Mouse (Mus musculus) heart, embryonic 13.5 days (tissue): Measurements from ENCODE around the gene Riok1. TPM values are rescaled to one million over a fixed set of nuclear protein-coding genes. Genes with fewer than 3 reads are reported as not detected.
A peak's percentile ranks its signal among the peaks of the same experiment; 100 is the strongest.

ENCODE experiments used
- ATAC-seq: fragments of 200-750 bp; cut with Nextera tagmentation; 2 replicates; pipeline ENCODE4 v1.8.0; 2017; ENCODE audit warnings: moderate TSS enrichment; ENCODE audit not compliant: insufficient number of reproducible peaks, low FRiP score, low TSS enrichment; ENCODE audit errors: extremely low read depth
- H3K27ac ChIP-seq: fragments of 300-500 bp; sonication (generic); replicated peaks from 2 replicates; pipeline ENCODE4 v1.5.1; 2015; ENCODE audit warnings: moderate library complexity, mild to moderate bottlenecking, inconsistent platforms
- H3K27me3 ChIP-seq: fragments of 300-500 bp; sonication (generic); replicated peaks from 2 replicates; pipeline ENCODE4 v1.6.1; 2015; ENCODE audit warnings: mild to moderate bottlenecking, inconsistent platforms
- H3K36me3 ChIP-seq: fragments of 300-500 bp; sonication (generic); 2 replicates; pipeline ENCODE4 v1.6.1; 2015; ENCODE audit warnings: mild to moderate bottlenecking, inconsistent platforms
- H3K4me1 ChIP-seq: fragments of 300-500 bp; sonication (generic); 2 replicates; pipeline ENCODE4 v1.6.1; 2015; ENCODE audit warnings: inconsistent platforms
- H3K4me2 ChIP-seq: fragments of 300-500 bp; sonication (generic); 2 replicates; pipeline ENCODE4 v1.6.1; 2015; ENCODE audit warnings: inconsistent platforms, mild to moderate bottlenecking, moderate library complexity
- H3K4me3 ChIP-seq: fragments of 300-500 bp; sonication (generic); 2 replicates; pipeline ENCODE4 v1.5.1; 2015; ENCODE audit warnings: moderate library complexity, mild to moderate bottlenecking, inconsistent platforms
- H3K9ac ChIP-seq: fragments of 300-500 bp; sonication (generic); 2 replicates; pipeline ENCODE4 v1.6.1; 2015; ENCODE audit warnings: inconsistent platforms, mild to moderate bottlenecking, moderate library complexity
- H3K9me3 ChIP-seq: fragments of 300-500 bp; sonication (generic); 2 replicates; pipeline ENCODE4 v1.6.1; 2016; ENCODE audit warnings: inconsistent platforms
- WGBS: fragments of 180-500 bp; shearing (Covaris S2); methylation state at CpG from one replicate; pipeline ENCODE4 v1.1.7; 2015; ENCODE audit warnings: mixed read lengths; 5-methylcytosine and 5-hydroxymethylcytosine counted together
- polyA plus RNA-seq: library from polyadenylated mRNA; unstranded; fragments of >200 nt; fragmentation: Nextera tagmentation; extraction: Ambion mirVana; gene quantifications from 2 replicates; pipeline ENCODE4 v1.2.1, GENCODE M21; 2015

Gene Riok1
- polyA plus RNA-seq, 1 experiment from 2014 or later: 30.4 TPM

DNA sequence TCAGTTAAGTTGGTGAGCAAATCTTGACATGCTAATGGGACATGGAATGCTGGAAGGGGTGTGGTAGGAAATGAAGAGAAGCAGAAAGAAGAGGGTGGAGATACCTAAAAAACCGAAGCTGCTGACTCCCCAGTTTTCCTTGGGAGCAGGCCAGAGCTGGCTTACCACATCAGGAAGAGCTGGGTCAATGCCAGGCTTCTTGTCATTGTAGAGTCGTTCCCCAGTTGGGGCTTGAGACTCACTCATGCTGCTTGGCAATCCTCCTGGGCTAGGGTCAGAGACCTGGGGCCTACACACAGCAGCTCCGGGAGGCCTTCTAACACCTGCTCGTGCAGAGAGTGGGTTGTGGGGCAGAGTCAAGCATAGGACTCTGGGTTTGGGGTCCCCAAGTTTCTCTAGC, 34.1 kb downstream of the Riok1 start:
- no peak; the same call in 1 of the 2 replicates for ATAC-seq
- Histone ChIP-seq H3K4me1 (peaks cover 29% of the 10 kb centered on the region), H3K27me3 (no peaks in the 10 kb centered on the region), H3K9ac (peak overlapping the region; percentile 33; the same call in 1 of the 2 replicates), H3K27ac (no peak overlapping the region), H3K9me3 (no peaks in the 10 kb centered on the region), H3K4me3 (no peak overlapping the region), H3K4me2 (no peak overlapping the region), H3K36me3 (peaks cover 10% of the 10 kb centered on the region)
- WGBS: 47% methylated on average over 4 of the region's 4 CpGs

DNA sequence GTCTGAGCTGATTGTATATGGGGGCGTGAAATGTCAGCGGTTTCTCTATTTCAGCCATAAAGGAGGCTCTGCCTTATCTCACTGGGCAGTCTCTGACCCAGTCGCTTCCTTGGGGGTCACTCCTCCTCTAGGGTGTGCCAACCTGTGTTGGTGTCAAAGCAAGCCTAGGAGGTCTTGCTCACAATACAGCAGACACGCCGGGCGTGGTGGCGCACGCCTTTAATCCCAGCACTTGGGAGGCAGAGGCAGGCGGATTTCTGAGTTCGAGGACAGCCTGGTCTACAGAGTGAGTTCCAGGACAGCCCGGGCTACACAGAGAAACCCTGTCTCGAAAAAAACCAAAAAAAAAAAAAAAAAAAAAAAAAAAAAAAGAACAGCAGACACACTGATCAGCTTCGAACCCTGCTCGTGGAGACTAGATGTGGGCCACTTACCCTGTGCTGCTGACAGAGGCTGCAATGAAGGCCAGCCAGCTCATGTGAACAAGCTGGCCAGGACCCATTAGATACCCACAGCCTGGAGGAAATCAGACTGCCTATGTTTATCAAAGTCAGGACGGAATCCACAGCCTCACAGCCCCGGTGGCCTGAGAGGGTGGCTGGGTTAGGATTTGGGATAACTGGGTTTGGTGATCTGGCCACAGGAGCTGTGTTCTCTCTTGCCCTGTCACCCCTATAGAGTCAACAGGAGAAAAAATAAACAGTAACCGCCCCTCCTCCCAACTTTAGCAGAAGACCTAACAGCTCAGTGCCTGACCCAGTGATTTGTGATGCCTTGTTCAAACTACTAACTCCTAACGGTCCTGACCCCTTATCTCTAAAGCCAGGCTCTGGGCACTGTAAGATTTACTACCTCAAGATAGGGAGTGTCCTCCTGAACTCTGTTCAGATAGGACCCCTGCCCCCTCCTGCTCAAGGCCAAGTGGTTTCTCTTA, 36.8 kb downstream of the Riok1 start:
- Histone ChIP-seq H3K27me3 (no peaks in the 10 kb centered on the region), H3K4me1 (peaks cover 29% of the 10 kb centered on the region), H3K9ac (peak overlapping the region; percentile 33), H3K4me3 (no peak overlapping the region), H3K9me3 (no peaks in the 10 kb centered on the region), H3K36me3 (no peaks in the 10 kb centered on the region), H3K4me2 (peak overlapping the region; percentile 9; the same call in 1 of the 2 replicates), H3K27ac (peak overlapping the region; percentile 64)
- 62% methylated on average over 18 of the region's 18 CpGs for WGBS
- no peak for ATAC-seq

DNA sequence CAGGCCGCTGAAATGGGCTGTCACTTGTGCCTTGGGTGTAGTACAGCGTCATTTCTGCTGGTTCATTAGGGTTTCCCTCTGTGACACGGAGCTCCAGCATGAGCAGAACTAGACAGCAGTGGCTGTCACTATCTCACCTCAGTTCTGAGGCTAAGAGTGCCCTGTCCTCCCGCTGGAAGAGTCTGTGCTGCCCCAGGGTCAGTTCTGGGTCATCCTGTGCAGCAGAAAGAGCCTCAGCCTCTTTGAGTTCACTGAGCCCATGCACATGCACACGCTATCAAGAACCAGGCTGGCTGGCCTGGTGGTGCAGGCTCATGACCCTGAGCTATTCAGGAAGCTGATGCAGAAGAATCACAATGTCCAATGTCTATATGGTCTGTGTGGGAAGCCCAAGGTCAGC, 37.6 kb downstream of the Riok1 start:
- Histone ChIP-seq H3K4me1 (peaks cover 29% of the 10 kb centered on the region), H3K9ac (no peak overlapping the region; the same call in none of the 2 replicates), H3K4me3 (no peak overlapping the region), H3K27me3 (no peaks in the 10 kb centered on the region), H3K27ac (peak overlapping the region; percentile 64), H3K36me3 (no peaks in the 10 kb centered on the region), H3K4me2 (peak overlapping the region; percentile 9; the same call in 1 of the 2 replicates), H3K9me3 (no peaks in the 10 kb centered on the region)
- no peak for ATAC-seq
- 11% methylated on average over 5 of the region's 5 CpGs for WGBS

DNA sequence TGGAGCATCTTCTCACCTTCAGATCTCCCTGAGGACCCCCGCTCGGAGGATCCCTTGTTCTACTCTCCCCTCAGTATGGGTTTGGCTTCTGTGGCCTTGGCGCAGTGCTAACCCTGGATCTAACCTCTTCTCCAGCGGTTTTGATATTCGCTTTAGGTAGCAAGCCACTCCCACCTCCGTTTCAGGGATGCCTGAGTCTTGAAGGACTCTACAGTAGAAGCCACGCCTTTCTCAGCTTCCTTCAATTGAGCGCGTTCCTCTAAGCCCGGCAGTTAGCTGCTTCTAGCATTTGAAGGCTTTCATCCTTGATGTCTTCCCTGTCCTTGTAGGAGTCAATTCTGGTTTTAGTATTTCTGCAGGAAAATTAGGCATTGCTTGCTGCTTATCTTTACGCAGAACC, 40.3 kb downstream of the Riok1 start:
- Histone ChIP-seq H3K36me3 (no peaks in the 10 kb centered on the region), H3K4me3 (no peak overlapping the region), H3K9me3 (no peaks in the 10 kb centered on the region), H3K27me3 (no peaks in the 10 kb centered on the region), H3K4me1 (peaks cover 37% of the 10 kb centered on the region), H3K4me2 (no peak overlapping the region), H3K9ac (peak overlapping the region; percentile 1; the same call in 1 of the 2 replicates), H3K27ac (no peak overlapping the region)
- WGBS: 26% methylated on average over 11 of the region's 11 CpGs
- no peak for ATAC-seq

DNA sequence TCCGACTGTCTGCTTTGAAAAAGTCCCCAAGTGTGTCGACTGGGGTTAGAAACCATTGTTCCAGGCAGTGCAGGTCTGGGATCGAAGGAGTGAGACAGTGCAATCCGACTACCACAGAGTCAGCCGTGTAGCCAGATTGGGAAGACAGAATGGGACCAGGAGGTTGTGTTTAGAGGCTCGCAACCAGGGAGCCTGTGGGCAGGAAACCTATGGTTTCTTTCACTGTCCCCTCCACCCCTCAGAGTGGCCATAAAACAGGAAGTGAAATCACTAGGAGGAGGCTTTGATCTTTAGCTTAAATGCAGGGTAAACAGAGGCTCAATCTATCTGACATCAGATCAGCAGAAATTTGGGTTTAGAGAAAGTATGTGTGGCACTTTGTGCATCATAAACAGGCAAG, 42.0 kb downstream of the Riok1 start:
- no peak overlapping the region for H3K9ac ChIP-seq
- no peak for ATAC-seq
- peaks cover 42% of the 10 kb centered on the region for H3K4me1 ChIP-seq
- H3K4me2 ChIP-seq: no peak overlapping the region
- H3K27me3 ChIP-seq: no peaks in the 10 kb centered on the region
- no peak overlapping the region for H3K27ac ChIP-seq
- 52% methylated on average over 6 of the region's 6 CpGs for WGBS
- H3K9me3 ChIP-seq: no peaks in the 10 kb centered on the region
- no peaks in the 10 kb centered on the region for H3K36me3 ChIP-seq
- no peak overlapping the region for H3K4me3 ChIP-seq

DNA sequence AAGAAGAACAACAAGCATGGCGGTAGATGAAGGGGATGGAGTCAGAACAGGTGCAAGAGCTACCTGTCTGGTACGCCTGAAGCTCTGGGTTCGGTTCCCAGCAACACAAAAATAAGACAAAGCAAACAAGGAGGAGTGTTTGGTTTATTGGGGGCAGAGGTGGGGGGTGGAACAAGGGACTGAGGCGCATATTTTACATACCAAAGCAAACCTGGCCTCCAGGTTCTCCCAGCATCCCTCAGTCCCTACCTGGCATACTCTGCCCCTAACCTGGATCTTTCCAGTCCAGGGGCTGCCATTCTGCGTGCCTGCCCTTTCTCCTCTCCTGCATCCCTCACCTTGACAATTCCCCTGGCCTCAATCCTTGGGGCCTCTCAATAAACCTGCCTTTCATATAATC, 42.6 kb downstream of the Riok1 start:
- ATAC-seq: no peak
- H3K4me2 ChIP-seq: no peak overlapping the region
- peaks cover 37% of the 10 kb centered on the region for H3K4me1 ChIP-seq
- H3K27ac ChIP-seq: no peak overlapping the region
- no peak overlapping the region for H3K9ac ChIP-seq
- H3K4me3 ChIP-seq: no peak overlapping the region
- no peaks in the 10 kb centered on the region for H3K9me3 ChIP-seq
- no peaks in the 10 kb centered on the region for H3K36me3 ChIP-seq
- H3K27me3 ChIP-seq: no peaks in the 10 kb centered on the region
- 78% methylated on average over 5 of the region's 5 CpGs for WGBS

DNA sequence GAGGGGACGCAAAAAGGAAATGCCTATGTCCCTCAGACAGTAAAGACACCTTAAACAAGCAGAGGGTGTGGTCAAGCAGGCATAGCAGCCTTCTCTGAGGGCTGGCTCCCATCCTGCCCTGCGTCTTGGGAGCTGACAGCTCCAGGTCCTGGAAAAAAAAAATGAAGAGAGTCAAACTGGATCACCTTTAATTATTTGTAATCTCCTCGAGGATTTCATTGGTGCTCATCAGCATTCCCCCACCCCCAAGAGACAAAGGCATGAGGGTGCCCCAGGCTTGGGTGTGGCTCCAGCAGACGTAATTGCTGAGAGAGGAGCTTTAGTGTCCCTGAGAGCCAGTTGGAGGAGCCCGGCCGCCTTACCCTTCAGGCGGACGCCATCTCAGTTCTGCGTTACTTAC, 43.2 kb downstream of the Riok1 start:
- no peak overlapping the region for H3K27ac ChIP-seq
- H3K4me2 ChIP-seq: no peak overlapping the region
- peaks cover 32% of the 10 kb centered on the region for H3K4me1 ChIP-seq
- no peak overlapping the region for H3K4me3 ChIP-seq
- H3K9ac ChIP-seq: no peak overlapping the region
- 43% methylated on average over 9 of the region's 9 CpGs for WGBS
- no peaks in the 10 kb centered on the region for H3K9me3 ChIP-seq
- H3K36me3 ChIP-seq: no peaks in the 10 kb centered on the region
- H3K27me3 ChIP-seq: no peaks in the 10 kb centered on the region
- no peak for ATAC-seq

DNA sequence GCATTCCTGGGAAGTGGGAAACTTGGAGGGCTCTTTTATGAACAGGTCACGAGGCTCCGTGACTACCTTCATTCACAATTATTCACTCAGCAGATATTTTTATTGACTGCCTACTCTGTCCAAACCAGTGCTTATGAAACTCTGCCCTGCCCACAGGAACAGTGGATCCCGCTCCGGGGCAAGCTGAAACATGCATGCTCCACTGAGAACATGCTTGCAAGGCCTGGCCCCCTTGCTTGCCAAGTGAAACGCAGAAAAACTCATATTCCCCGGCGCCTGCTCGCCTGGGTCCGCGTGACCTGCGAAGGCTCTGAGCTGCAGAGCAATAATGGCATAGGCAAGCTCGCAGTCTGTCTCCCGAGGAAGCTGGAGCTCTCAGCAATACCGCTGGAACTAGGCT, 43.9 kb downstream of the Riok1 start:
- 80% methylated on average over 14 of the region's 14 CpGs for WGBS
- Histone ChIP-seq H3K27ac (no peak overlapping the region), H3K4me2 (no peak overlapping the region), H3K4me1 (peaks cover 32% of the 10 kb centered on the region), H3K4me3 (no peak overlapping the region), H3K36me3 (no peaks in the 10 kb centered on the region), H3K9ac (no peak overlapping the region), H3K27me3 (no peaks in the 10 kb centered on the region), H3K9me3 (no peaks in the 10 kb centered on the region)
- no peak for ATAC-seq

DNA sequence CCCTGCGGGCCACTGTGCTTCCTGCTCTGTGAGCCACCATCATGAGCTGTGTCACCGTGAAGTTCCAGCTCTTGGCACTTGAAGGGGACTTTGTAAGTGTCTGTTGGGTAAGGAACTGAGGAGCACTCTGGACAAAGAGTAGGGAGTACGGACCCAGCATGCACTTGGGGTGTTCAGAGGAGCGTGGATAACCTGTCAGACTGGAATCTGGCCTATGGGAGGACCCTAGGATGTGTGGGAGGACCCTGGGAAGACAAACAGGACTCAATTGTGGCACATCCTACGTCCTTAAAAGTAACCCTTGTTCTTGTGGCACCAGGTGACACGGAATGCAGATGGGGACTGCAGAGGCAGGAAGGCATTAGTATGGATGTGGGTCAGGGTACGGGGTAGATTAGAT, 44.4 kb downstream of the Riok1 start:
- H3K27me3 ChIP-seq: no peaks in the 10 kb centered on the region
- no peak overlapping the region for H3K27ac ChIP-seq
- H3K36me3 ChIP-seq: no peaks in the 10 kb centered on the region
- 67% methylated on average over 7 of the region's 7 CpGs for WGBS
- ATAC-seq: no peak
- no peak overlapping the region for H3K4me2 ChIP-seq
- no peak overlapping the region for H3K9ac ChIP-seq
- H3K9me3 ChIP-seq: no peaks in the 10 kb centered on the region
- H3K4me1 ChIP-seq: peaks cover 32% of the 10 kb centered on the region
- no peak overlapping the region for H3K4me3 ChIP-seq

DNA sequence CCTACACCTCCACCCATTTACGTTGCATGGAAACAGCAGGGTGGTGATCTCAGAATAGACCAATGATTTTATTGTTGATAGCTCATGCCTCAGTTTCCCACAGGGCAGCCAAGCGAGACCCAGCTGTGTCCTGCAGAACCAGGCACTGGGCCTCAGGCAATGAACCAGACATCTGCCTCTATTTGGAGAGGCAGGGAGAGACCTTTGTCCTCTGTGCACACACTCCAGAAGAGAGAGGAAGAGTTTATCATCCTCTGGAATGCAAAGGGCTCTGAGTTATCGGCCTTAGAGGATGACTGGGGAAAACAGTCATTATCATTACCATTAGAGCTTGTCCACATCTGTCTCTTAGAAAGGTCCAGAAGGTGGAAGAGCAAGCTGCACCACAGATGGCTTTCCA, 49.9 kb downstream of the Riok1 start:
- no peak for ATAC-seq
- Histone ChIP-seq H3K9me3 (no peaks in the 10 kb centered on the region), H3K27ac (no peak overlapping the region; the same call in 1 of the 2 replicates), H3K4me3 (no peak overlapping the region), H3K4me1 (peaks cover 48% of the 10 kb centered on the region), H3K27me3 (no peaks in the 10 kb centered on the region), H3K9ac (no peak overlapping the region), H3K36me3 (no peaks in the 10 kb centered on the region), H3K4me2 (no peak overlapping the region)
- WGBS: 23% methylated on average over 3 of the region's 3 CpGs

DNA sequence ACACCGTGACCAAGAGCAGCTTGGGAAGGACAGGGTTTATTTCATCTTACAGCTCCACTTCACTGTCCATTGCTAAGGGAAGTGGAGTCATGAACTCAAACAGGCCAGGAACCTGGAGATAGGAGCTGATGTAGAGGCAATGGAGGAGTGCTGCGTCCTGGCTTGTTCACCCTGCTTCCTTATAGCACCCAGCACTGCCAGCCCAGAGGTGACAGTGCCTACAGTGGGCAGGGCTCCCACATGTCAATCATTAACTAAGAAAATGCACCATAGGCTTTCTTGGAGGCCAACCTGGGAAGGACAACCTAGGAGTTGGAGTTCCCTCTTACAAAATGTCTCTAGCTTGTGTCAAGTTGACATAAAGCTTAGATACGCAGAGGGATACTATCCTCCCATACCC, 51.2 kb downstream of the Riok1 start:
- H3K4me1 ChIP-seq: peaks cover 44% of the 10 kb centered on the region
- no peak overlapping the region for H3K4me2 ChIP-seq
- H3K27me3 ChIP-seq: no peaks in the 10 kb centered on the region
- H3K36me3 ChIP-seq: no peaks in the 10 kb centered on the region
- WGBS: 57% methylated on average over 3 of the region's 3 CpGs
- no peak overlapping the region for H3K4me3 ChIP-seq
- H3K27ac ChIP-seq: no peak overlapping the region
- no peaks in the 10 kb centered on the region for H3K9me3 ChIP-seq
- no peak overlapping the region for H3K9ac ChIP-seq
- no peak for ATAC-seq

DNA sequence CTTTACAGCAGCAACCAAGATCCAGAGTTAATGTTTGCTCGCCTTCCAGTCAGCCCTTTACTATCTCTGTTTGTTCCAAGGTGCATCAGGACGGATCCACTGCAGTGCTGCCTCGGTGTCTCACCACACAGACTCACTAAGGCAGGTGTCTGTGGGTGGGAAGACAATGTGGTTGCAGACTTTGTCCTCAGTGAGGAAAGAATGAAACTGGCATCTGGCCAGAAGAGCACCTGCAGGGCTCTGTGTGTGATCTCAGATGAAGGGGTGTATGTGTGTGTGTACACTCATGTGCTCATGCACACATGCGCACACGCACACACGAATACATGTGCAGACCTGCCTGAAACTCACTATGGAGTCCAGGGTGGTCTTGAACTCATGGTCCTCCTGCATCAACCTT, 52.7 kb downstream of the Riok1 start:
- peaks cover 38% of the 10 kb centered on the region for H3K4me1 ChIP-seq
- no peak overlapping the region for H3K4me3 ChIP-seq
- ATAC-seq: no peak; the same call in 1 of the 2 replicates
- 79% methylated on average over 6 of the region's 6 CpGs for WGBS
- H3K36me3 ChIP-seq: no peaks in the 10 kb centered on the region
- no peak overlapping the region for H3K27ac ChIP-seq
- H3K9ac ChIP-seq: no peak overlapping the region
- H3K4me2 ChIP-seq: no peak overlapping the region
- no peaks in the 10 kb centered on the region for H3K27me3 ChIP-seq
- H3K9me3 ChIP-seq: no peaks in the 10 kb centered on the region
